Mouse (Mus musculus) midbrain, embryonic 12.5 days (tissue): ENCODE results near the gene Gm11541. TPM values are rescaled to one million over a fixed set of nuclear protein-coding genes. Genes with fewer than 3 reads are reported as not detected.

ENCODE experiments used
- ATAC-seq: fragments of 200-750 bp; cut with Nextera tagmentation; 2 replicates; pipeline ENCODE4 v1.8.0; 2017; ENCODE audit warnings: low read depth, moderate TSS enrichment, moderate library complexity; ENCODE audit not compliant: low FRiP score
- H3K27ac ChIP-seq: fragments of 300-500 bp; sonication (generic); replicated peaks from 2 replicates; pipeline ENCODE4 v1.5.1; 2016; ENCODE audit warnings: mild to moderate bottlenecking
- H3K27me3 ChIP-seq: fragments of 300-500 bp; sonication (generic); 2 replicates; pipeline ENCODE4 v1.6.1; 2016; ENCODE audit warnings: mild to moderate bottlenecking
- H3K36me3 ChIP-seq: fragments of 300-500 bp; sonication (generic); 2 replicates; pipeline ENCODE4 v1.6.1; 2016
- H3K4me1 ChIP-seq: fragments of 300-500 bp; sonication (generic); 2 replicates; pipeline ENCODE4 v1.6.1; 2016
- H3K4me2 ChIP-seq: fragments of 300-500 bp; sonication (generic); replicated peaks from 2 replicates; pipeline ENCODE4 v1.6.1; 2016; ENCODE audit warnings: mild to moderate bottlenecking, moderate library complexity
- H3K4me3 ChIP-seq: fragments of 300-500 bp; sonication (generic); 2 replicates; pipeline ENCODE4 v1.5.1; 2016; ENCODE audit warnings: mild to moderate bottlenecking
- H3K9ac ChIP-seq: fragments of 300-500 bp; sonication (generic); replicated peaks from 2 replicates; pipeline ENCODE4 v1.6.1; 2016; ENCODE audit warnings: mild to moderate bottlenecking, moderate library complexity
- H3K9me3 ChIP-seq: fragments of 300-500 bp; sonication (generic); 2 replicates; pipeline ENCODE4 v1.6.1; 2016; ENCODE audit warnings: mild to moderate bottlenecking
- WGBS: fragments of 180-500 bp; shearing (Covaris S2); methylation state at CpG from one replicate; pipeline ENCODE4 v1.1.7; 2016; 5-methylcytosine and 5-hydroxymethylcytosine counted together
- polyA plus RNA-seq: library from polyadenylated mRNA; unstranded; fragments of >200 nt; fragmentation: Nextera tagmentation; extraction: Ambion mirVana; gene quantifications from 2 replicates; pipeline ENCODE4 v1.2.1, GENCODE M21; 2016

Gm11541 gene
- polyA plus RNA-seq: not detected in 2 replicates

DNA sequence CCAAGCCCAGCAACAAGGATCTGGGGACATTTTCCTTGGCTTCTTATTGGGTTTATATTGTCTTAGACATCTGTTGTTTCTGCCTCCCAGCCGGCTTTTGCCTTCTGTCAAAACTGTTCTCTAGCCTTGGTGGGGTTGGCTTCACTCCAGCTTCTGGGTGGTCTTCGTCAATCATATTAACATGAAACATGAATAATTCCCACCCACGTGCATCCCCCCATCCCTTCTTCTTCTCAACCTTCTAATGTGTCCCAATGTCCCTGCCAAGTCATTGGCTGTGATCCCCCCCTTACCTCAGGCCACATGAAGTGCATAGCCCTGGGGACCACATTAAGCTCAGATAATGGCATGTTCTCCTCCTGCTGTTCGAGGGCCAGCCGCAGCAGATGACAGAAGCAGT lies at the start of gene Gm11541:
TSS of gene Gm11541 (minus strand) at position 28 of the 400 bp plus-strand sequence.
- no peak for ATAC-seq
- H3K27me3 ChIP-seq: no peaks in the 10 kb centered on the region
- no peaks in the 10 kb centered on the region for H3K9me3 ChIP-seq
- no peak within 1 kb of the TSS for H3K9ac ChIP-seq
- H3K4me3 ChIP-seq: no peak within 1 kb of the TSS
- whole genome bisulfite sequencing: 82% methylated on average over 5 of the region's 5 CpGs
- H3K4me2 ChIP-seq: no peak within 1 kb of the TSS
- H3K4me1 ChIP-seq: 0 out of 2 replicates have a peak, but pooled peaks cover 4% of the 10 kb centered on the region
- H3K27ac ChIP-seq: no peak within 1 kb of the TSS
- no peaks in the 10 kb centered on the region for H3K36me3 ChIP-seq

DNA sequence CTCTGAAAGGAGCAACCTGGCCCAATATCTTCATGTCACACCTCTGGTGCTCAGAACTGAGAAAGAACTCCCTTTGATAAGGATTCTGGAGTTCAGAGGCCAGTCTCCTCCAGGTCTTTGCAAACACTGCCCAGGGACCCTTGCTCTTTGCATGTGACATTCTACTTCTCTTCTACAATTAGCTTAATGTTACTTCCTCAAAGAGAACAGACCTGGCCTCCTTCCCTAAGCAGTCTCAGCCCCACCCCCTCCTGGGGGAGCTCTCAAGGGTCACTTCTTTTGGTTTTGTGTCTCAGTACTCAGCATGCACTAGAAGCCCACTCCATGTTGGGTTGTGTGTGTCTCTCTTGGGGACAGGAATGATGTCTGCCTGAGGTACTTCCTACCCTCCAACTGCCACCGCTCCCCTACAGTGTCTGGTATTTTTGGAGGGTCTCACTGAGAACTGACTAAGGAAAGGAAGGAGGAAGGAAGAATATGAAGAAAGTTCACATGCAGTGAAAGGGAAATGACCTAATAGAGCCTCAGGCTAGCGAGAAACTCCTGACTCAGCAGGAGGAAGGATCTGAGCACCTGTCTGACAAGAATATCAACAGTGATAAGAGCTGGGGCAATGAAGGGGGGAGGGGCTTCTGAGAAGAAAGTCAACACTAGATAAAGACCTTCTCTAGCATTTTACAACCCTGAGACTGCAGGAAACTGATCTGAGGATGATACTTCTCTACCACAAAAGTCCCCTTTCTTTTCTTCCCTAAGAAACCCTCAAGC lies 48.8 kb upstream of the Gm11541 start:
- H3K9me3 ChIP-seq: no peaks in the 10 kb centered on the region
- no peaks in the 10 kb centered on the region for H3K4me1 ChIP-seq
- H3K27me3 ChIP-seq: no peaks in the 10 kb centered on the region
- H3K4me2 ChIP-seq: no peak overlapping the region
- H3K9ac ChIP-seq: no peak overlapping the region
- no peak overlapping the region for H3K27ac ChIP-seq
- ATAC-seq: no peak
- H3K36me3 ChIP-seq: no peaks in the 10 kb centered on the region
- WGBS: 65% methylated on average over 2 of the region's 2 CpGs
- no peak overlapping the region for H3K4me3 ChIP-seq

DNA sequence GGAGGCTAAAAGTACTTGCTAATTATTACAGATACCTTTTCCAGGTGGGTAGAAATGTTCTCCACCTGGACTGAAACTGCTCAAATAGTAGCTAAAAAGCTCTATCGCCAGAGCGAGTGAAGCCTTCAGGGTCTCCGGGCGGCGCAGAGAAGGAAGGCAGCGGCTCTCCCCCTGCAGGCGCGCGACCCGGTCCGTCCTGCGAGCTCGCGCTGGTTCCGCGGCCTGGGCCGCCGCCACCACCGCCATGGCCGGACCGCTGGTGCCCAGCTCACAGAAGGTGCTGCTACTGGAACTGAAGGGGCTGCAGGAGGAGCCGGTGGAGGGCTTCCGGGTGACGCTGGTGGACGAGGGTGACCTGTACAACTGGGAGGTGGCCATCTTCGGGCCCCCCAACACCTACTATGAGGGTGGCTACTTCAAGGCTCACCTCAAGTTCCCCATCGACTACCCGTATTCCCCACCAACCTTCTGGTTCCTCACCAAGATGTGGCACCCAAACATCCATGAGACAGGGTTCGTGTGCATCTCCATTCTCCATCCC lies 37.5 kb upstream of the Gm11541 start, which contains the start of gene Cdc34b:
TSS of gene Cdc34b (plus strand) at position 51 of the 541 bp plus-strand sequence.
- H3K9me3 ChIP-seq: no peaks in the 10 kb centered on the region
- H3K4me3 ChIP-seq: no peak within 1 kb of the TSS
- WGBS: 75% methylated on average over 28 of the region's 29 CpGs
- H3K4me2 ChIP-seq: no peak within 1 kb of the TSS
- no peaks in the 10 kb centered on the region for H3K27me3 ChIP-seq
- no peak within 1 kb of the TSS for H3K9ac ChIP-seq
- H3K4me1 ChIP-seq: no peaks in the 10 kb centered on the region
- no peak within 1 kb of the TSS for H3K27ac ChIP-seq
- no peaks in the 10 kb centered on the region for H3K36me3 ChIP-seq
- no peak for ATAC-seq

DNA sequence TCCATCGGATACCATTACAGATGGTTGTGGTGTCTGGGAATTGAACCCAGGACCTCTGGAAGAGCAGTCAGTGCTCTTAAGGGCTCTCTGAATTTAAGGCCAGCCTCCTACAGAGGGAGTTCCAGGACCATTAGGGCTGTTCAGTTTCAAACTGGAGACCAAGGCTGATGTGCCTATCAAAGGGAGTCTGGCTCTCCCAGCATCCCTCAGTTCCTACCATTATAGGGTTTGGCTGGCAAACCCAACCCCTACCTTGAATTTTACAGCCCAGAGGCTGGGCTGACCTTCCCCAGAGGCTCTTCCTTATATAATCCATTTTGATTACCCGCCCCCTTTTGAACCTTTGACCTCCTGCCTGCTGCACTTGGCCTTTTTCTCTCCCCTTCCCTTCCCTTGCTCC lies 31.4 kb upstream of the Gm11541 start:
- ATAC-seq: no peak
- Histone ChIP-seq H3K36me3 (no peaks in the 10 kb centered on the region), H3K9me3 (no peaks in the 10 kb centered on the region), H3K9ac (no peak overlapping the region), H3K27me3 (no peaks in the 10 kb centered on the region), H3K27ac (no peak overlapping the region), H3K4me3 (no peak overlapping the region), H3K4me1 (no peaks in the 10 kb centered on the region), H3K4me2 (no peak overlapping the region)
- WGBS: 79% methylated on average over 2 of the region's 2 CpGs

DNA sequence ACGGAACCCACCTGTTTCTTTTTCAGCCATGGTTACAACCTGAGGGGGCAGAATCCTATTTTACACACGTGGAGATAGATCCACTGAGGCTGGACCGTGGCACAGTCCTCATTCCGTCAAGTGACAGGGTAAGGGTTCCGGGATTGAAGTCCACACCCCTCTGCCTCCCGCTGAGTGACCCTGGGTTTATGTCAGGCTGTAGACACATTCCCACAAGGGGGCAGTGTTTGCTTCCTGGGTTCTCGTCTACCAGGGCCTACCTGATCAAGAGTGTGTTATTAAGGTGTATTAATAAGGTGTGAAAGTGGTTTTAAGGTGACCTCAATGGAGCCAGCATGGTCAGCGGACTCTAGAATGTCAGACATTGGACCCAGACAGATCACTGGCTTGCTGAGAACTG lies 28.5 kb upstream of the Gm11541 start:
- H3K4me1 ChIP-seq: no peaks in the 10 kb centered on the region
- no peak overlapping the region for H3K4me3 ChIP-seq
- H3K4me2 ChIP-seq: no peak overlapping the region
- H3K9ac ChIP-seq: no peak overlapping the region
- H3K27ac ChIP-seq: no peak overlapping the region
- H3K36me3 ChIP-seq: no peaks in the 10 kb centered on the region
- no peaks in the 10 kb centered on the region for H3K9me3 ChIP-seq
- no peaks in the 10 kb centered on the region for H3K27me3 ChIP-seq
- ATAC-seq: no peak
- WGBS: 44% methylated on average over 8 of the region's 8 CpGs

DNA sequence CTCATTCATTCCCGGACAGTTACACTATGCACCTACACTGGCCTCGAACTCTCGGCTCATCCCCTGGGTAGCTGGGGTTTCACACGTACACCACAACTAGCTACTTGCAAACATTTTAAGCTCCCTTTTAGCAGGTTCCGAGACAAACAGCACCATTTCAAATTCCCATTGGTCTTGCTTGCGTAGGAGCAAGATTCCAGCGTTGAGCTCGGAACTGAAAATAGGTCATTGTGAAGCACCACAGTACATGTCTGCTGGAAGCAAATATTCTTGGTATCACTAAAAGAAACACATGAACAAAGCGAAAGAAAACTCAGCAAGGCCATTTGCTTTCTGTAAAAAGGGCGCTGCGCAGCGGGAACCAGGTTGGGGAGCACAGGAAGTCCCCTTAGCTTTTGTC lies 26.9 kb upstream of the Gm11541 start:
- WGBS: 89% methylated on average over 12 of the region's 12 CpGs

DNA sequence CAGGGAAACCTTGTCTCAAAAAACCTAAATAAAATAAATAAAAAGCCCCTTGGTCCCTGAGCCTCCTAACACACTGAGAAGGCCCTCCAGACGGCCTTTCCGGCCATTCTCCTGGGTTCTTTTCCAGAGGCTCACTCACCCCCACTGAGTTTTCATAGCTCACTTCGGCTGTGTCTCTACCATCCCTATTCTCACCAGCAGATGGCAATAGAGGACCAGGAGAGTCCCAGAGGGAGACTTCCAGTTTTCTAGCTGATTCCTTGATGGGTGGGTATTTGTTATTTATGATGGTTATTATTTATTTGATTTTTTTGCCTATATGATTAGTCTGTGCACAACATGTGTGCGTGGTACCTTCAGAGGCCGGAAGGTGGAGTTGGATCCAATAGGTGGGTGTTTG lies 26.0 kb upstream of the Gm11541 start:
- no peak overlapping the region for H3K27ac ChIP-seq
- 35% methylated on average over 5 of the region's 5 CpGs for WGBS
- ATAC-seq: no peak
- H3K4me1 ChIP-seq: no peaks in the 10 kb centered on the region
- no peaks in the 10 kb centered on the region for H3K27me3 ChIP-seq
- H3K4me3 ChIP-seq: no peak overlapping the region
- H3K9ac ChIP-seq: no peak overlapping the region
- no peak overlapping the region for H3K4me2 ChIP-seq
- H3K36me3 ChIP-seq: no peaks in the 10 kb centered on the region
- no peaks in the 10 kb centered on the region for H3K9me3 ChIP-seq

More for the DNA sequence above, 26.9 kb upstream of the Gm11541 start:
- no peaks in the 10 kb centered on the region for H3K27me3 ChIP-seq
- no peak overlapping the region for H3K4me3 ChIP-seq
- H3K4me1 ChIP-seq: no peaks in the 10 kb centered on the region
- no peaks in the 10 kb centered on the region for H3K36me3 ChIP-seq
- no peak overlapping the region for H3K4me2 ChIP-seq
- H3K27ac ChIP-seq: no peak overlapping the region
- no peaks in the 10 kb centered on the region for H3K9me3 ChIP-seq
- ATAC-seq: no peak
- no peak overlapping the region for H3K9ac ChIP-seq

DNA sequence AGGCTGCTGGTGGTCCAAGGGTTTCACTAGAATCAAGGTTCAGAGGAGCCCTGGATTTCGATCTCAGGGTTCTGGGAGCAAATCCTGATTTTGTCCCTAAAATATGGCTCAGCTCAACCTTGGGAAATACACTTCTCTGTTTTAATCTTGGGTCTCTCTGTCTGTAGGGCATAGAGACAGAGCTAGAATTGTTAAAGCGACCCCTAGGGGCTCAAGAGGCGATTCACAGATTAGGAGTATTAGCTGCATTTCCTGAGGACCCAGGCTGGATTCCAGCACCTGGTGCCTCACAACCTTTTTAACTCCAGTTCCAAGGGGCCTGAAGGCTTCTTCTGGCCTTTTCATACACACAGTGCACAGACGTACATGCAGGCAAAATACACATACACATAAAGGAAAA lies 25.3 kb upstream of the Gm11541 start:
- no peak for ATAC-seq
- H3K36me3 ChIP-seq: no peaks in the 10 kb centered on the region
- H3K4me2 ChIP-seq: no peak overlapping the region
- H3K27me3 ChIP-seq: no peaks in the 10 kb centered on the region
- H3K4me1 ChIP-seq: no peaks in the 10 kb centered on the region
- H3K4me3 ChIP-seq: no peak overlapping the region
- no peak overlapping the region for H3K27ac ChIP-seq
- 33% methylated on average over 4 of the region's 4 CpGs for WGBS
- H3K9me3 ChIP-seq: no peaks in the 10 kb centered on the region
- no peak overlapping the region for H3K9ac ChIP-seq

DNA sequence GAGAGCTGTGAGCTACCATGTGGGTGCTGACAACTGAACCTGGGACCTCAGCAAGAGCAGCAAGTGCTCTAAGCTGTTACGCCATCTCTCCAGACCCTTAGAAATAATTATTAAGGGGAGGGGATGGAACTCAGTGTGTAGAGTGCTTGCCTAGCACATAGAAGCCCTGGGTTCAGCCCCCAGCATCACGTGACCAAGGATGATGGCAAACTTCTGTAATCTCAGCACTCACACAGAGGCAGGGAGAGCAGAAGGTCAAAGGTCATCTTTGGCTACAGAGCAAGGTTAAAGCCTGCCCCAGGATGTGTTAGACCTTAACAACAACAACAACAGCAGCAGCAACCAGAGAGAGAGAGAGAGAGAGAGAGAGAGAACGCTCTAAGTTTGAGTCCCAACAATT lies 24.2 kb upstream of the Gm11541 start:
- no peak overlapping the region for H3K4me2 ChIP-seq
- no peak overlapping the region for H3K9ac ChIP-seq
- no peak for ATAC-seq
- no peak overlapping the region for H3K4me3 ChIP-seq
- no peak overlapping the region for H3K27ac ChIP-seq
- H3K36me3 ChIP-seq: no peaks in the 10 kb centered on the region
- WGBS: 88% methylated on average over 3 of the region's 3 CpGs
- no peaks in the 10 kb centered on the region for H3K9me3 ChIP-seq
- H3K27me3 ChIP-seq: no peaks in the 10 kb centered on the region
- no peaks in the 10 kb centered on the region for H3K4me1 ChIP-seq

DNA sequence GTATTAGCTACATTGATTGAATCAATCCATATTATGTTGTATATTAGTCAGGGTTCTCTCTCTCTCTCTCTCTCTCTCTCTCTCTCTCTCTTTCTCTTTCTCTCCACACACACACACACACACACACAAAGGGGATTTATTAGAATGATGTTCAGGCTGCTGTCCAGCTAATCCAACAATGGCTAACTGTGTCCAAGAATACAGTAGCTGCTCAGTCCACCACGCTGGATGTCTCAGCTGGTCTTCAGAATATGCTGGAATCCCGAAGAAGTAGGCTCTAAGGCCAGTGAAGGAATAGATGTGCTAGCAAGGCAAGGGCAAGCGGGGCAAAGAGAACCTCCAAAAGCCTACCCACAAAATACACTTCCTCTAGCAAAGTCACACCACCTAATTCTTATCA lies 23.0 kb upstream of the Gm11541 start:
- no peaks in the 10 kb centered on the region for H3K27me3 ChIP-seq
- ATAC-seq: no peak
- H3K9me3 ChIP-seq: no peaks in the 10 kb centered on the region
- no peak overlapping the region for H3K27ac ChIP-seq
- no peak overlapping the region for H3K9ac ChIP-seq
- H3K4me3 ChIP-seq: no peak overlapping the region
- H3K4me1 ChIP-seq: no peaks in the 10 kb centered on the region
- no peak overlapping the region for H3K4me2 ChIP-seq
- WGBS: 92% methylated on average over 3 of the region's 3 CpGs
- H3K36me3 ChIP-seq: no peaks in the 10 kb centered on the region

DNA sequence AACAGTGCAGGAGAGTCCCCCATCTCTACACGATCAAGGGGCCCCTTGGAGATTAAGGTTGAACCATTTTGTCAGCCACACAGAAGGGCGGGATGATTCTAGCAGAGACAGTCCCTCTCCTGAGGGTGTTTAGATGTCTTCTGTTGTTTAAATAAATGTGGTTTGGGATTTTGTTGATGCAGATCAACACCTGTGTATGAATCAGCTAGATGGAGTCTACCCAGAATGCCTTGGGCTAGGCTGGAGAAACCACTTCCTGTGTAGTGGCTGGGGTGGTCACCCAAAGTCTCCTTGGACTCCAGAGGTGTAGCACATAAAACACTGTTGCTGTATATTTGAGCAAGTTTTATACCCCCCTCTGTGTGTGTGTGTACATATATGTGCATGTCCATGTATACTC lies 14.9 kb upstream of the Gm11541 start:
- peaks cover 12% of the 10 kb centered on the region for H3K4me1 ChIP-seq
- no peaks in the 10 kb centered on the region for H3K27me3 ChIP-seq
- ATAC-seq: no peak
- H3K36me3 ChIP-seq: no peaks in the 10 kb centered on the region
- no peak overlapping the region for H3K9ac ChIP-seq
- H3K9me3 ChIP-seq: no peaks in the 10 kb centered on the region
- 72% methylated on average over 2 of the region's 2 CpGs for WGBS
- no peak overlapping the region for H3K27ac ChIP-seq
- H3K4me2 ChIP-seq: no peak overlapping the region
- H3K4me3 ChIP-seq: no peak overlapping the region

DNA sequence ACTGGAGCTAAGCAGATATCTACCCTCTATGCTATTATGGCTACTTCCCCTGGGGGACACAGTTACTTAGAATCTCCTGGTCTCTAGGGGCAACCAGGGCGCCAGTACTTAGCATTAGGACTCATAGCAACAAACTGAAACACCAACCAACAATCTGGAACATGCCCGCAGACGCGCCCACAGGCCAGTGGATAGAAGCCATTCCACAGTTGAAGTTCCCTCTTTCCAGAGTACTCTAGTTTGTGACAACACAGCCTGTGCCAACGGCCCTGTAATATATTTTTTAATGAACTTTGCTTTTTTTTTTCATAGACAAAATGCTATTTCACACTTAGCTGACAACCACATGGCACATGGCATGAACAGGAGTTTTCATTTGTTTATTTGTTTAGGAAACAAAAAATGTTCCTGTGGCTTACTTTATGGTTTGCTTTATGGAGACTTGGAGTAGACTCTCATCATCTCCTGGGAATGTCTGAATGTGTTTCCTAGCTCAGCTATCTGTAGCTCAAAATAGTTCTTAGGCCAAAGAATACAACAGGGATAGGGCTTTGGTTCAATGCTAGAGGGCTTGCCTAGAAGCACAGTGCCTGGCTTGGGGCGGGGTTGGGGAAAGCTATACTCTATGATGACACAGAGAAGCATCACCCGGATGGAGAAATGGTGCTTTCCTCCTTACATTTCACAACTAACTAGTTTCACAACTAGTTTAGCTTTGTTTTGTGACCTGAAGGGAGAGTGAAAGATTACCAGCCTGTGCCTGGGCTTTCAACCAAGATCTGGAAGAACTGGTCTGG lies 14.0 kb upstream of the Gm11541 start:
- H3K9ac ChIP-seq: no peak overlapping the region
- H3K4me1 ChIP-seq: peaks cover 15% of the 10 kb centered on the region
- H3K4me3 ChIP-seq: no peak overlapping the region
- no peaks in the 10 kb centered on the region for H3K36me3 ChIP-seq
- H3K27me3 ChIP-seq: no peaks in the 10 kb centered on the region
- 90% methylated on average over 7 of the region's 7 CpGs for WGBS
- no peak overlapping the region for H3K27ac ChIP-seq
- no peaks in the 10 kb centered on the region for H3K9me3 ChIP-seq
- no peak overlapping the region for H3K4me2 ChIP-seq
- no peak for ATAC-seq
